Mouse (Mus musculus) liver, adult 2 months (tissue): ENCODE results near the gene Scaper. TPM values are rescaled to one million over a fixed set of nuclear protein-coding genes. Genes with fewer than 3 reads are reported as not detected.

Experiments
- DNase-seq: peaks from one replicate; pipeline ENCODE4 v3.0.0-alpha.2; 2011; ENCODE audit warnings: low read depth, low spot score; ENCODE audit errors: extremely low read depth
- H3K27ac ChIP-seq: fragments of 200-500 bp; replicated peaks from 2 replicates; pipeline ENCODE4 v1.5.1; 2012; ENCODE audit warnings: low read depth, mild to moderate bottlenecking, control low read depth, inconsistent platforms, low read length; ENCODE audit not compliant: insufficient read depth
- H3K27me3 ChIP-seq: fragments of 200-500 bp; 2 replicates; pipeline ENCODE4 v1.6.1; 2012; ENCODE audit warnings: mild to moderate bottlenecking, moderate library complexity, low read length, inconsistent platforms; ENCODE audit not compliant: control insufficient read depth, insufficient read depth
- H3K36me3 ChIP-seq: fragments of 200-500 bp; 2 replicates; pipeline ENCODE4 v1.6.1; 2012; ENCODE audit warnings: low read length, inconsistent platforms; ENCODE audit not compliant: control insufficient read depth, insufficient read depth
- H3K4me1 ChIP-seq: fragments of 200-500 bp; 2 replicates; pipeline ENCODE4 v1.6.1; 2011; ENCODE audit warnings: low read length; ENCODE audit not compliant: control insufficient read depth, insufficient read depth
- H3K4me3 ChIP-seq: fragments of 200-500 bp; 2 replicates; pipeline ENCODE4 v1.5.1; 2011; ENCODE audit warnings: low read depth, mild to moderate bottlenecking, control low read depth, low read length, moderate library complexity; ENCODE audit not compliant: insufficient read depth
- H3K79me2 ChIP-seq: fragments of 200-500 bp; 2 replicates; pipeline ENCODE4 v1.6.1; 2012; ENCODE audit warnings: inconsistent platforms, mild to moderate bottlenecking, low read length, moderate library complexity; ENCODE audit not compliant: control insufficient read depth, insufficient read depth
- H3K9ac ChIP-seq: fragments of 200-500 bp; 2 replicates; pipeline ENCODE4 v1.6.1; 2012; ENCODE audit warnings: low read depth, mild to moderate bottlenecking, control low read depth, inconsistent platforms, low read length
- CTCF ChIP-seq: fragments of 200-500 bp; IDR thresholded peaks from 2 replicates; pipeline ENCODE4 v1.5.1; 2011; ENCODE audit warnings: low read depth, low read length, control low read depth
- POLR2A ChIP-seq: fragments of 200-500 bp; IDR thresholded peaks from 2 replicates; pipeline ENCODE4 v1.6.1; 2011; ENCODE audit warnings: low read length, control low read depth; ENCODE audit not compliant: insufficient read depth; ENCODE audit errors: extremely low read depth
- WGBS: fragments of 180-500 bp; shearing (Covaris S2); methylation state at CpG from one replicate; pipeline ENCODE4 v1.1.7; 2018; 5-methylcytosine and 5-hydroxymethylcytosine counted together
- polyA plus RNA-seq: library from polyadenylated mRNA; depleted of rRNA; stranded (reverse); fragments of >200 nt; gene quantifications from 2 replicates; pipeline ENCODE4 v1.2.3, GENCODE M21; 2012
- total RNA-seq: library from RNA; depleted of rRNA; stranded (reverse); fragments of >200 nt; gene quantifications from 2 replicates; pipeline ENCODE4 v1.2.3, GENCODE M21; 2014

The Scaper gene
- total and polyA plus RNA-seq, 2 experiments = 1.4 to 9.5 TPM

DNA sequence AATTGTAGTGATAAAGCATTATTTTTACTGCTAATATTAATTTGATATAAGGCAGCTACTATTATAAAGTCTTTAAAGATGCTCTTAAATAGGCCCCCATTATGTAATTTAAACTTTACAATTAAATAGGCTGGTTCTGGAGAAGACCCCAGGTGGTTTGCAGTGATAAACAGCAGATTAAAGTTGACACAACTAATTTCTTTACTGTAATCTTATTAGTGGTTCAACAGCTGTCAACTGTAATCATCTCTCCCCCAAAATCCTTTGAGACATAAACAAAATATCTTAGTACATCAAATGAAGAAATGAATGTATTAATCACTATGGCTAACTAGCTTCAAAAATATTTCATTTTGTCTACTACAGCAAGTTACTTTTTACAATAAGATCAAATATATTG lies 260.8 kb downstream of the Scaper start:
- TF ChIP-seq CTCF = no peak
- TF ChIP-seq POLR2A = no peak
- no peak overlapping the region for H3K27ac ChIP-seq
- no peaks in the 10 kb centered on the region for H3K79me2 ChIP-seq
- DNase-seq = no peak
- H3K9ac ChIP-seq = no peak overlapping the region
- no peaks in the 10 kb centered on the region for H3K4me1 ChIP-seq
- no peaks in the 10 kb centered on the region for H3K36me3 ChIP-seq
- H3K4me3 ChIP-seq = no peak overlapping the region
- H3K27me3 ChIP-seq = no peaks in the 10 kb centered on the region

DNA sequence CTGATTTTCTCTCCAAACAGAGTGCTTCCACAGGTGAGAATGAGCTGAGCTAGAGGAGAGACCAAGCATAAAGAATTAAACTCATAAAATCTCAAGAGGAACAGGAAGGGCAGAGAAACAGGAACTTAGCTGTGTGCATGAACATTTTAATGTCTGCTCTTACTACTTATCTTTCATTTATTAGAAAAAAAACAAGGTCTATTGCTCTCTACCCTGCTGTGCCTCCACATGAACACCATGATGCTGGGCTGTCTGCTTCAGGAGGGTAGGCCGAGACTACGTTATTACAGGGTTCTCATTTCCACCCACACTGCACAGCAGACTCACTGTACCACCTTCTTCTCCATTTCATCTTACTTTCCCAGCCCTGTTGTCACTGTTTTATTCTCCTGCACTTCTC lies 291.5 kb downstream of the Scaper start:
- Histone ChIP-seq H3K27ac (no peak overlapping the region), H3K4me3 (no peak overlapping the region), H3K9ac (no peak overlapping the region), H3K79me2 (no peaks in the 10 kb centered on the region), H3K36me3 (no peaks in the 10 kb centered on the region), H3K27me3 (no peaks in the 10 kb centered on the region), H3K4me1 (no peaks in the 10 kb centered on the region; the same call in 1 of the 2 replicates)
- 93% methylated on average over 2 of the region's 2 CpGs for WGBS
- DNase-seq = no peak
- TF ChIP-seq POLR2A (no peak), CTCF (no peak)

DNA sequence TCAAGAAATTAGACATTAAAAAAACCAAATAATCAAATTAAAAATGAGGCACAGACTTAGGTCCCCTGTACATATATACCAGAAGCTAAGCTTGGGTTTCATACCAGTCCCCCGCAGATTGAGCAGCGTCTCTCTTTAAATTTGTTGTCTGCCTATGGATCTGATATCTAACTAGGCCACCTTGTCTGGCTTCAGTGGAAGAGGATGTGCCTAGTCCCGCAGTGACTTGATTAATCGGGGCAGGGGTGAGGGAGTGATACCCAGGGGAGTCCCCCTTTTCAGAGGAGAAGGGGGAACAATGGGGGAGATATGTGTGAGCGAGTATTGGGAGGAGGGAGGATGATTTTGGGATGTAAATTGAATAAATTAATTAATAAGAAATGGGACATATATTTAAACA lies 310.9 kb downstream of the Scaper start:
- H3K9ac ChIP-seq = no peak overlapping the region
- TF ChIP-seq CTCF (no peak), POLR2A (no peak)
- H3K4me3 ChIP-seq = no peak overlapping the region
- H3K79me2 ChIP-seq = no peaks in the 10 kb centered on the region
- 86% methylated on average over 5 of the region's 5 CpGs for WGBS
- H3K4me1 ChIP-seq = no peaks in the 10 kb centered on the region
- no peak overlapping the region for H3K27ac ChIP-seq
- no peaks in the 10 kb centered on the region for H3K36me3 ChIP-seq
- no peak for DNase-seq
- H3K27me3 ChIP-seq = no peaks in the 10 kb centered on the region

DNA sequence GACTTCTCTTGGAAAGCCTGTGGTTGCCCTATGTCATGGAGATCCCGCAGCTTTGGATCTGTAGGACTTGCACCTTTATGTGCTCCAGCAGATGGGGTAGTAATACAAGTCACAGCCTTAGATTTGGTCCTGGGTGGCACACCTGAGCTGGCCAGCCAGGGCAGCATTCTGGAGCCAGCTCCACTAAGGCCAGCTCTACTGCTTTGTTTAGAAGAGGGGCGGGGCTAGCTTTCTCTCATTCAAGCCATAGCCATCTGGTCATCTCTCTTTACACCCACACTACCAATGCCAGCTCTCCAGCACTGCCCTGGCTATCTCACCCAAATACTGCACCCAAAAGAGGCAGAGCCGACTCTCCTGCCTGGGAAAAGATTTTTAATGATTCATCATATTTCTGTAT lies 323.2 kb downstream of the Scaper start:
- Histone ChIP-seq H3K4me1 (no peaks in the 10 kb centered on the region), H3K4me3 (no peak overlapping the region), H3K27me3 (no peaks in the 10 kb centered on the region), H3K27ac (no peak overlapping the region), H3K9ac (no peak overlapping the region), H3K79me2 (no peaks in the 10 kb centered on the region), H3K36me3 (no peaks in the 10 kb centered on the region)
- TF ChIP-seq POLR2A (no peak), CTCF (no peak)
- DNase-seq = no peak
- WGBS = 89% methylated on average over 3 of the region's 3 CpGs

DNA sequence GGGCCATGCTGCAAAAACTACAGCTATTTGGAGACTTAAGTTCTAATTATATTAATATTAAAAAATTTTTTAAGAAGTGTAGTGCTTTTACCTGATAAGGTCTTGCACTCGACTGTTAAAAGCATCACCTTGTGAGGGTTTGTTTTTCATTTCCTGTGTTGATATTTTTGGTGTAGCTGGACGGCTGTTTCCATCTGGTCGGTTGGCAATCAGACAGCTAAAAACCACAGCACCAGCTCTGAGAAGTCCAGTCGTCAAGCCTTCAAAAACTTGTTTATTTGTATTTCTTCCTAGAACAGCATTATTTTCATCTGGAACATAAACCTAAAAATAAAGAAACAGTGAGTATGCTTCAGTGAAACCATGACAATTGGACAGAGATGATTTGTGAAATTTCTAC lies 328.2 kb downstream of the Scaper start:
- no peak for DNase-seq
- H3K79me2 ChIP-seq = no peaks in the 10 kb centered on the region
- no peaks in the 10 kb centered on the region for H3K4me1 ChIP-seq
- H3K4me3 ChIP-seq = no peak overlapping the region
- H3K9ac ChIP-seq = no peak overlapping the region
- H3K27ac ChIP-seq = no peak overlapping the region
- no peaks in the 10 kb centered on the region for H3K27me3 ChIP-seq
- WGBS = 72% methylated on average over 4 of the region's 4 CpGs
- no peak for TF ChIP-seq POLR2A
- peaks cover 2% of the 10 kb centered on the region; the same call in 1 of the 2 replicates for H3K36me3 ChIP-seq

DNA sequence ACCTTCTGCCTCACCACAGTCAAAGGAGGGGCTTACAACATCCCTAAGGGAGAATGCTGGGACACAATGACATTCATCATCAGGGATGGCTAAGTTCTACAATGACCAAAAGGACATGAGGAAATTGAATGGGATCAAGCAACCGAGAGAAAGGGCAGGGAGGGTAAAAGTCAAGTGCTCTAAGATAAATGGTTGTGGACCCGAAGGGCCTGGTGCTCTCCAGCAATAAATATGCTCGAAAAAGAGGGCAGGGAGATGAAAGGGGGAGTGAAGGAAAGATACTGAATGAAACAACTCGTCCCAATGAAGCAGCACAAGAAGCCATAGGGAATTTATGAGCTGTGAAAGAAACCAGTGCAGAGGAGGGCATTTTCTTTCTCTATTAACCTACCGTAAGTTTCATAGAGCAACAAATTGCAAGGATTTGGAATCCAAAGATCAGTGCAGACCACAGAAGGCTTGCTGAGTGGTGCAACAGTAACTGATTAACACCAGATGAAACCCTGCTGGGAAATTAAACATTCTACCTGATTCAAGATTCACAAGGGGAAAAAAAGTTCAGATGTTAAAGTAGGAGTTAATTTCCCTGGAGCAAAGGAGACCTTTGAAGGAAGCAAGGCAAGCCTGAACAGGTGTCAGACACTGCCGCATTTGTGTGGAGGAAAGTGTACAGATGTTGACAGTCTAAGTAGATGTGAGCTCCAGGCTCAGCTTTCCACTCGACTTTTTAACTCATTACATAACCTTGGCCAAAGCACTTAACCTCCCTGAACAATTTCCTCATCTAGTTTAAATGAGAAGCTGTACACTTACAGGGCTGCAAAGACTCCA lies 329.0 kb downstream of the Scaper start:
- WGBS = 69% methylated on average over 7 of the region's 7 CpGs
- Histone ChIP-seq H3K4me1 (no peaks in the 10 kb centered on the region), H3K4me3 (no peak overlapping the region), H3K9ac (no peak overlapping the region), H3K79me2 (no peaks in the 10 kb centered on the region), H3K27ac (no peak overlapping the region), H3K27me3 (no peaks in the 10 kb centered on the region), H3K36me3 (peaks cover 2% of the 10 kb centered on the region; the same call in 1 of the 2 replicates)
- no peak for DNase-seq
- TF ChIP-seq POLR2A (no peak), CTCF (no peak)
